In the genomic region with DNA sequence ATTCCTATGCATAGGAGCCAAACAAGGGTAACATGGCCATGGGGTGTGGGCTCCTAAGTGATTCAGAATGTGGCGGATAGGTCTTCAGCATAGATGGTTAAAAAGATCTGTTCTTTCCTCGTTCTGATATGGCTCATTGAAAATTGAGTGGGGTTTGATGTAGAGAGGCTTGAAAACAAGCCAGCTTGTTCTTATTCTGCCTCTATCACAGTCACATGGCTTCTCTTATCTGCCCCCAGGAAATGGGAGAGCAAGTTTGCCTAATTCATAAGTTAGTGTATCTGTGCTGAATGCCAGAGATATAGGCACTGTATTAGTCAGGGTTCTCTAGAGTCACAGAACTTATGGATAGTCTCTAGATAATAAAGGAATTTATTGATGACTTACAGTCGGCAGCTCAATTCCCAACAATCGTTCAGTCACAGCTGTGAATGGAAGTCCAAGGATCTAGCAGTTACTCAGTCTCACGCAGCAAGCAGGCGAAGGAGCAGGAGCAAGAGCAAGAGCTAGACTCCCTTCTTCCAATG, we compare ENCODE assay signal across 40 mouse cellular contexts. TPM values are rescaled to one million over a fixed set of nuclear protein-coding genes. Genes with fewer than 3 reads are reported as not detected.
"Had no signal": no experiment of that assay in that cellular context is flagged by ENCODE, and none has a peak within 500 bp of the region (broad histone marks: within the 10 kb centered on the region; RNA-seq: fewer than 3 reads in every experiment).

Gene AI481877, minus strand, starts transcription at position 477 of the 527 bp plus-strand sequence.

RNA-seq across cellular contexts. Expression of gene AI481877, which starts in this region (rescaled TPM):
- total RNA-seq: heart, postnatal 10 days; heart, postnatal 14 days; heart, postnatal 25 days; heart, postnatal 36 days; heart, postnatal 4 days; hematopoietic stem cell, adult 5-6 weeks; hindbrain, postnatal 0 days; layer of hippocampus, adult 18-20 months; layer of hippocampus, adult 2 months; layer of hippocampus, adult 8-10 months; layer of hippocampus, postnatal 10 days; layer of hippocampus, postnatal 14 days; layer of hippocampus, postnatal 25 days; layer of hippocampus, postnatal 36 days; left cerebral cortex, adult 18-20 months; left cerebral cortex, adult 2 months had no signal
- polyA plus RNA-seq: heart, embryonic 10.5 days; heart, embryonic 11.5 days; heart, embryonic 12.5 days; heart, embryonic 13.5 days; heart, embryonic 14.5 days; heart, embryonic 15.5 days; heart, embryonic 16.5 days; heart, postnatal 0 days; hindbrain, embryonic 10.5 days; hindbrain, embryonic 11.5 days; hindbrain, embryonic 12.5 days; hindbrain, embryonic 13.5 days; hindbrain, embryonic 14.5 days; hindbrain, embryonic 15.5 days; inflammation-experienced regulatory T-cells, adult 6 months; intestine, embryonic 14.5 days; intestine, embryonic 15.5 days; intestine, embryonic 16.5 days; intestine, postnatal 0 days; kidney, adult 2 months; kidney, embryonic 14.5 days; kidney, embryonic 15.5 days; kidney, embryonic 16.5 days; kidney, postnatal 0 days had no signal
